Mouse (Mus musculus) myocyte (in vitro differentiated cells): ENCODE measurements around the gene Ccdc160. TPM values are rescaled to one million over a fixed set of nuclear protein-coding genes. Genes with fewer than 3 reads are reported as not detected.

Experiments used
- H3K27me3 ChIP-seq: one replicate; pipeline ENCODE4 v1.6.1; 2011; ENCODE audit not compliant: control insufficient read depth, insufficient read depth, insufficient read length
- H3K36me3 ChIP-seq: one replicate; pipeline ENCODE4 v1.6.1; 2011; ENCODE audit not compliant: control insufficient read depth, insufficient read depth
- H3K4me2 ChIP-seq: one replicate; pipeline ENCODE4 v1.6.1; 2011; ENCODE audit warnings: low read depth, control low read depth
- H3K4me3 ChIP-seq: one replicate; pipeline ENCODE4 v1.5.1; 2011; ENCODE audit warnings: mild to moderate bottlenecking, control low read depth, moderate library complexity
- H3K79me2 ChIP-seq: one replicate; pipeline ENCODE4 v1.6.1; 2011; ENCODE audit not compliant: control insufficient read depth, insufficient read depth
- H3ac ChIP-seq: one replicate; pipeline ENCODE4 v1.6.1; 2011; ENCODE audit not compliant: control insufficient read depth, insufficient read length
- CEBPB ChIP-seq: IDR thresholded peaks from 2 replicates; pipeline ENCODE4 v1.6.1; 2011; ENCODE audit warnings: mild to moderate bottlenecking, moderate library complexity; ENCODE audit not compliant: poor library complexity, insufficient read depth, severe bottlenecking
- E2F4 ChIP-seq: IDR thresholded peaks from one replicate; pipeline ENCODE4 v1.6.1; 2011; ENCODE audit warnings: mild to moderate bottlenecking, control low read depth, moderate library complexity; ENCODE audit not compliant: insufficient read depth
- MAX ChIP-seq: IDR thresholded peaks from one replicate; pipeline ENCODE4 v1.6.1; 2011; ENCODE audit warnings: low read depth, mild to moderate bottlenecking, control low read depth
- MYOD1 ChIP-seq, 3 experiments: IDR thresholded peaks; one replicate each; pipeline ENCODE4 v1.6.1; 2011; ENCODE audit warnings: control low read depth in 2 of 3, low read depth in 2 of 3, mild to moderate bottlenecking in 2 of 3, moderate library complexity in 1 of 3; ENCODE audit not compliant: insufficient read length in 2 of 3, control insufficient read depth in 1 of 3
- MYOG ChIP-seq, 3 experiments: IDR thresholded peaks; one replicate each; pipeline ENCODE4 v1.6.1; 2011; ENCODE audit warnings: control low read depth in 2 of 3, low read depth in 2 of 3, mild to moderate bottlenecking in 2 of 3; ENCODE audit not compliant: insufficient read length in 2 of 3, control insufficient read depth in 1 of 3, insufficient read depth in 1 of 3
- POLR2A ChIP-seq: IDR thresholded peaks from one replicate; pipeline ENCODE4 v1.6.1; 2011; ENCODE audit warnings: low read depth, mild to moderate bottlenecking, control low read depth, moderate library complexity; ENCODE audit not compliant: insufficient read length
- POLR2AphosphoS2 ChIP-seq: IDR thresholded peaks from one replicate; pipeline ENCODE4 v1.6.1; 2011; ENCODE audit warnings: low read depth, control low read depth; ENCODE audit not compliant: insufficient read length
- REST ChIP-seq: IDR thresholded peaks from one replicate; pipeline ENCODE4 v1.6.1; 2011; ENCODE audit warnings: mild to moderate bottlenecking, control low read depth, moderate library complexity; ENCODE audit not compliant: insufficient read depth, insufficient read length
- SRF ChIP-seq: IDR thresholded peaks from one replicate; pipeline ENCODE4 v1.6.1; 2011; ENCODE audit warnings: low read depth; ENCODE audit not compliant: control insufficient read depth, insufficient read length
- TCF12 ChIP-seq: IDR thresholded peaks from one replicate; pipeline ENCODE4 v1.6.1; 2011; ENCODE audit warnings: mild to moderate bottlenecking, control low read depth; ENCODE audit not compliant: poor library complexity, insufficient read depth, severe bottlenecking
- TCF3 ChIP-seq: IDR thresholded peaks from one replicate; pipeline ENCODE4 v1.6.1; 2011; ENCODE audit warnings: low read depth, control low read depth; ENCODE audit not compliant: insufficient read length
- USF1 ChIP-seq: IDR thresholded peaks from one replicate; pipeline ENCODE4 v1.6.1; 2011; ENCODE audit warnings: low read depth, mild to moderate bottlenecking, control low read depth, moderate library complexity
- polyA plus RNA-seq: library from polyadenylated mRNA; unstranded; fragments of >200 nt; fragmentation: generic; extraction: Trizol; gene quantifications from one replicate; pipeline ENCODE4 v1.2.1, GENCODE M21; 2012; ENCODE audit warnings: missing spikeins

Ccdc160 gene
- polyA plus RNA-seq, 1 experiment, result not detected

DNA sequence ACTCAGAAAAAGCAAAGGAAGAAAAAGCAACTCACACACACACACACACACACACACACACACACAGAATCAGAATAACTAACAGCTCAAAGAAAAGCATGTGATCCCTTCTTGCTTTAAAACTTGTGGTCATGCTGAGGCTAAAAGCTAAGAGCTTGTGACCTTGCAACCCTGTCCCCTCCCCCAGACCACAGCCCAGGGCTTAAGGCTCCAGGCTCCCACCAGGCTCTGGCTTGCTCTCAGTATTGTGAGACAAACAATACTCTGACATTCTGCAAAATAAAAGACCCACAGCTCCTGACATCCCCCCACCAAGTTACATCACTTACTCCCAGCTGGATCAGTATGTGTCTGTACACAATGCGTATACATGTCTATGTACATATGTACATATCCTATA, 44.2 kb upstream of the Ccdc160 start:
- Histone ChIP-seq H3K27me3 (no peaks in the 10 kb centered on the region), H3K79me2 (no peaks in the 10 kb centered on the region), H3K4me3 (no peak overlapping the region), H3K4me2 (no peak overlapping the region), H3K36me3 (no peaks in the 10 kb centered on the region), H3ac (no peak overlapping the region)
- no peak for TF ChIP-seq MAX
- no peak for TF ChIP-seq TCF3
- TF ChIP-seq CEBPB, result no peak
- no peak for TF ChIP-seq POLR2AphosphoS2
- TF ChIP-seq MYOG (IDR thresholded peaks at IDR 0.05; ENCODE audit: control insufficient read depth in 1 of 3, insufficient read depth in 1 of 3, insufficient read length in 2 of 3, low read depth in 2 of 3), result no peak
- TF ChIP-seq POLR2A, result no peak
- no peak for TF ChIP-seq USF1
- no peak for TF ChIP-seq SRF
- TF ChIP-seq MYOD1 (IDR thresholded peaks at IDR 0.05; ENCODE audit: control insufficient read depth in 1 of 3, insufficient read length in 2 of 3, low read depth in 2 of 3), result no peak
- no peak for TF ChIP-seq E2F4
- no peak for TF ChIP-seq TCF12
- TF ChIP-seq REST, result no peak

DNA sequence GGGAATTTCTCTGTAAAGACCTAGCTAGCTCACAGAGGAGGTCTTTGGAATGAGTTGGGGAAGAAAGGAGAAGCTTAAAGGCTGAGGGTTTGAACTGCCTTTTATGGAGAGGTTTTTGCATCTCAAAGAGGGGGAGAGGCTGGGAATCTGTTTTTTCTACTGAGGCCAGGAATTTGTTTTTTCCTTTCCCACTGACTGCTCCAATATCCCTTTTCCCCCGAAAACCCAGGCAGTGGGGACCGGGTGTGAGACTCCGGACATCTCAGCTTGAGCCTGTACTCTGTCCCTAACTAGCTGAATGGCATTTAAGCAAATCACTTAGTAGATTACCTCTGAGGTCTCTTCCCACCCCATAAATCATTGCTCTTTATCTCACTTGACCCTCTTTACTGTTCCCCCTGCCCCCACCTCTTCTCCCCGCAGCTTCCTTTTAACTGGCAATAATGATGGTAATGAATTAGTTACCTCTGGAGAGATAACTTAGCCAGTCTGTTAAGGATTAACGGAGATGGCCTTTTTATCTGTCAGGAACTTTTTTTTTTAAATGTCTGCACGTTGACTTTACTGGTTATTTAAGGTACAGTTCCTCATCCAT, 37.4 kb upstream of the Ccdc160 start:
- Histone ChIP-seq H3K27me3 (no peaks in the 10 kb centered on the region), H3K36me3 (no peaks in the 10 kb centered on the region), H3K79me2 (no peaks in the 10 kb centered on the region), H3ac (no peak overlapping the region), H3K4me2 (no peak overlapping the region), H3K4me3 (no peak overlapping the region)
- TF ChIP-seq MYOD1 (IDR thresholded peaks at IDR 0.05; ENCODE audit: control insufficient read depth in 1 of 3, insufficient read length in 2 of 3, low read depth in 2 of 3), result no peak
- no peak for TF ChIP-seq POLR2A
- TF ChIP-seq MYOG (IDR thresholded peaks at IDR 0.05; ENCODE audit: control insufficient read depth in 1 of 3, insufficient read depth in 1 of 3, insufficient read length in 2 of 3, low read depth in 2 of 3), result no peak
- TF ChIP-seq MAX, result no peak
- no peak for TF ChIP-seq POLR2AphosphoS2
- no peak for TF ChIP-seq CEBPB
- no peak for TF ChIP-seq TCF12
- no peak for TF ChIP-seq E2F4
- no peak for TF ChIP-seq TCF3
- TF ChIP-seq REST, result no peak
- no peak for TF ChIP-seq USF1
- TF ChIP-seq SRF, result no peak

- H3K4me3 ChIP-seq, result no peak overlapping the region
- no peaks in the 10 kb centered on the region for H3K27me3 ChIP-seq
- H3K79me2 ChIP-seq, result no peaks in the 10 kb centered on the region
- H3K36me3 ChIP-seq, result no peaks in the 10 kb centered on the region
- no peak overlapping the region for H3K4me2 ChIP-seq
- no peak for TF ChIP-seq TCF12
- TF ChIP-seq TCF3, result no peak
- no peak for TF ChIP-seq MYOG (IDR thresholded peaks at IDR 0.05; ENCODE audit: control insufficient read depth in 1 of 3, insufficient read depth in 1 of 3, insufficient read length in 2 of 3, low read depth in 2 of 3)
- TF ChIP-seq MYOD1 (IDR thresholded peaks at IDR 0.05; ENCODE audit: control insufficient read depth in 1 of 3, insufficient read length in 2 of 3, low read depth in 2 of 3), result no peak
- no peak for TF ChIP-seq E2F4
- TF ChIP-seq POLR2A, result no peak
- no peak for TF ChIP-seq USF1
- TF ChIP-seq POLR2AphosphoS2, result no peak
- no peak for TF ChIP-seq MAX
- TF ChIP-seq SRF, result no peak
- no peak for TF ChIP-seq REST
- no peak for TF ChIP-seq CEBPB
- no peak overlapping the region for H3ac ChIP-seq
These were observed 33.8 kb upstream of the Ccdc160 start for GRCm38 (mm10) chrX:52757164-52757563.

DNA sequence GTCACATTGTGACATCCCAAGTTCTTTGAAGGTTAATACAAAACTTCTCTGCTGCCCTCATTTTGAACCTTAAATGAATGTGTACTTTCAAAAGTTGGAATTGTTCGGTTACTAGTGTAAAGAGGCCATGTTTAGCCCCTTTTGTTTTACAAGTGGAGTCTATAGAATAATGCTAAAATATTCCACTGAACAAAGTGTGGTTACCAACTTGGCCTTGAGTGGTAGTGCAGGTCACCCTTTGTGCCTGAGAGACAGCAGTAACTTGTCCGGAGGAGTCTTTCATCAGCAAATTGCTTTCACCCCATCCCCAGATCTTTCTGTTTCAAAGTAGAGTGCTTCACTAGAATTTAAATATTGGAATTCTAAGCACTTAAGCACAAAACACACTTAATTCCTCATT, 31.8 kb upstream of the Ccdc160 start:
- no peak for TF ChIP-seq REST
- no peaks in the 10 kb centered on the region for H3K27me3 ChIP-seq

DNA sequence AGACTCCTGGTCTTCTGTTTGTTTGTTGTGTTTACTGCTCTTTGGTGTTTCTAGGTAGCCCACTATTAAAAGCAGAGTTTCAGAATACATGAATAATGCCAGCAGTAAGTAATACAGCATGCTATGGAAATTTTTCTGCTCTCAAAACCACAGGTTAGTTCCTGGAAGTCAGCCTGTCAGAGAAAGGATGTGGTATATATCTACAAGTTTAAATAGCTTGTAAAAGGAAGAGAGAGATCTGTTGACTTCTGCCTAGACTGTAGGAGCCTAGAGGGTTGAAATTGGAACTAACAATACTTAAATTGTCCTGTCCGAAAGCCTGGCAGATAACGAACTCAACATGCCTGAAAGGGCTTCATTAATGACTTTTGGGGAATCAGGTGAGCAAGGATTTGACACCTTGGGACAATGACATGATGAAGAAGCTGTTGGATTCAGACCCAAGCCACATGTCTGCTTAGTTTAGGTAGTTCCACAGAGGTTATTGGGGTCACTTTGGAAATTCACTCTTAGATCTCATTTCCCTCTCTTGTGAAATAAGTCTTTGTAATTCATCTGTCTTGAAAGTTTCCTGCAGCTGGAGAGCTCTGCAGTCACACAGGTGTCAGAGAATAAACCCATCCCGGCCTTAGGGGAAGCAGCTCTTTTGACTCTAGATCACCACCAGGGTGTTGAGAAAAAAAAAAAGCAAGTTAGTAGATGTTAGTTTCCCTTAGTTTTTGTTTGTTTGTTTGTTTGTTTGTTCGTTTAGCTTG, 30.6 kb upstream of the Ccdc160 start:
- H3ac ChIP-seq, result no peak overlapping the region
- no peaks in the 10 kb centered on the region for H3K27me3 ChIP-seq
- no peaks in the 10 kb centered on the region for H3K79me2 ChIP-seq
- no peaks in the 10 kb centered on the region for H3K36me3 ChIP-seq
- no peak overlapping the region for H3K4me2 ChIP-seq
- TF ChIP-seq POLR2A, result no peak
- TF ChIP-seq MAX, result no peak
- no peak for TF ChIP-seq TCF3
- TF ChIP-seq USF1, result no peak
- TF ChIP-seq E2F4, result no peak
- TF ChIP-seq TCF12, result no peak
- no peak for TF ChIP-seq MYOD1 (IDR thresholded peaks at IDR 0.05; ENCODE audit: control insufficient read depth in 1 of 3, insufficient read length in 2 of 3, low read depth in 2 of 3)
- no peak for TF ChIP-seq CEBPB
- no peak for TF ChIP-seq MYOG (IDR thresholded peaks at IDR 0.05; ENCODE audit: control insufficient read depth in 1 of 3, insufficient read depth in 1 of 3, insufficient read length in 2 of 3, low read depth in 2 of 3)
- no peak for TF ChIP-seq REST
- no peak for TF ChIP-seq SRF
- TF ChIP-seq POLR2AphosphoS2, result no peak
- no peak overlapping the region for H3K4me3 ChIP-seq

More for the DNA sequence above, 31.8 kb upstream of the Ccdc160 start:
- no peaks in the 10 kb centered on the region for H3K79me2 ChIP-seq
- H3K36me3 ChIP-seq, result no peaks in the 10 kb centered on the region
- H3ac ChIP-seq, result no peak overlapping the region
- no peak overlapping the region for H3K4me3 ChIP-seq
- H3K4me2 ChIP-seq, result no peak overlapping the region
